Mouse (Mus musculus) brain, adult 10 weeks (tissue): Measurements from ENCODE around the gene Trim47. TPM values are rescaled to one million over a fixed set of nuclear protein-coding genes. Genes with fewer than 3 reads are reported as not detected.

Experiments used
- polyA plus RNA-seq: library from polyadenylated mRNA; stranded (reverse); fragments of 350-450 nt; fragmentation: Illumina TruSeq; extraction: RNeasy Lipid Tissue Mini Kit (QIAGEN cat#74804); gene quantifications from one replicate; pipeline ENCODE4 v1.2.3, GENCODE M21; 2015; ENCODE audit warnings: low read depth, low replicate concordance

Gene Trim47
- polyA plus RNA-seq: 4.4 TPM

DNA sequence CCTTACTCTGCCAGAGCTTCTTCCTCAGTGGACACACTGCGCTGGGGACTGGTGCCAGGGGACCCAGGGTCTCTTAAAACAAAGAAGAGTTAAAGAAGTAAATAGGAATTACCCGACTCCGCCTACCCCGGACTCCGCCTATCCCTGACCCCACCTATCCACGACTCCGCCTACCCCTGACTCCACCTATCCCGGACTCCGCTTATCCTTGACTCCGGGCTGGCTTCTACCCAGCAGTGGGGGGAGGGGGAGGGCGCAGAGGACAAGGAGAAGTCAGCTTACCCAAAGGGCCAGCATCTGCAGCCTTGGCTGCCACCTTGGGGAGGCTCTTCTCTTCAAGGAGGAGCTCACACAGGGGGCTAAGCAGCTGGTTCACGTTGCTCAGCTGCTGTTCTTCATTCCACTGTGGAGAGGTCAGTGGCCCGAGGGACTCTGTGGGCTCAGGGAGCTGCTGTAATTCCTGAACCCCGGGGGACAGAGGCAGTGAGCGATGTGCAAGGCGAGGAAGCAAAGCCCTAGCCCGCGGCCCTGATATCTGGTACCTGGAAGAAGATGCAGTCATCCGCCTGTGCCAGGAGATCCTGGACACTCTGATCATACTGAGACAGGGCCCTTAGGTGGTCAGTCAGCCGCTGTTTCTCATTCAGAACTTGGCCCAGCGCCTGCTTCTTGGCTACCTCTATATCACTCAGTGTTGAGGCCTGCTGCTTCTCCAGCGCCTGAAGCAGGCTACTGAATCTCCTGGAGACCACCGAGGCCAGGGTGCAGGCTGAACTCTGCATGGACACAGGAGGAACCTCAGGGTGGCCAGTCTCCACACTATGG, at the start of gene Trim47:
Gene Trim47 (minus strand): TSS at position 55 of the 825 bp plus-strand sequence.

DNA sequence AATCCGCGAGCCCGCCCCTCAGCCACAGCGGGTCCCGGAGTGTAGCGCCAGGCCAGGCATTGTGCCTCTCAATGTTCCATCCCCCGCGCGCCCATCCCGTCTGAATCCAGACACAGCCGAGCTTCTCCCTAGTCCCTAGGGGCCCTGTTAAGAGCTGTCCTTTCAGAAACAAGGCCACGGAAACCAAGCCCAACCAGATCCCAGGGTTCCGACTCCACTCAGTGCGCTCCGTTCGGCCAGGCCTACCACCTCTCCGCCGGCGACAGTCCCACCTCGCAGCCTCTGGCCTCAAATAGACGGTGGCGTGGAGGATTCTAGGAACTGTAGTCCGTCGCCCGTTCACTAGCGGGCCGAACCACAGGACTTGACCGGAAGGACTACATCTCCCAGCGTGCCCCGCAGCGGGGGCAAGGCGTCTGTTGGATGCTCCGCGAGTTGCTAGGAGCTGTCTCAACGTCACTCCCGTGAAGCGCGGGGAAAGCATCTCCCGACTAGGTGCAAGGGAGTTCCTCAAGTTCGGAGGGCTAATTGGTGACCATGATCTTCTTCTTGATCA, 41.0 kb upstream of the Trim47 start, which contains the start of gene Fbf1:
Gene Fbf1 (minus strand): TSS at position 283 of the 556 bp plus-strand sequence.

DNA sequence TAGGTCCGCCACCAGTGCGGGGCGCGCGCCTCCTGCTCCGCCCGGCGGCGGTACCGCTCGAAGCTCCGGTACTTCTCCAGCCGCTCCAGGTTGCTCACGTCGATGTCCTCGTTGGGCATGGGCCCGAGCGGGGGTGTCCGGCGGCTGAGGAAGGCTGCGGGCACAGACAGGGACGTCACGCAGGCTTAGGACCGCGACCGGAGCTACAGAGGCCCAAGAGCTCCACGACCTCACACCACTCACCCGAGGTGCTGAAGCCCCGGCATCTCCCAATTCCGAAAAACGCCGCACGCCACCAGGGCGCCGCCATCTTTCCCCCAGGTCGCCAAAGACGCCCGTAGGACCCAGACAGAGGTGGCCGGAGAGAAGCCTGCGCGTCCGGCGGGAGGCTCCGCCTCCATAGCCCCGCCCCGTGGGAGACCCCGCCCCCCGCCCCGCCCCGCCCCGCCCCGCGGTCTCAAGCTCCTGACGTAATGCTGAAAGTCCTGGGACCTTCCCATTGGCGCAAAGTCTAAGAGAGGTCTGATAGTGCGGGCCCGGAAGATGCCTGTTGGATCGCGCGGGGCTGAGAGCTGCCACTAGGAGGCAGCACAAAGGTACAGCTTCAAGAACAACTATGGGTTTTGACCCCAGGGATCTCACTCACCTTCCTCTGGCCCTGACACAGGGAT, 11.6 kb upstream of the Trim47 start, which contains the start of gene Mrpl38:
Gene Mrpl38 (minus strand): TSS at position 401 of the 671 bp plus-strand sequence.

DNA sequence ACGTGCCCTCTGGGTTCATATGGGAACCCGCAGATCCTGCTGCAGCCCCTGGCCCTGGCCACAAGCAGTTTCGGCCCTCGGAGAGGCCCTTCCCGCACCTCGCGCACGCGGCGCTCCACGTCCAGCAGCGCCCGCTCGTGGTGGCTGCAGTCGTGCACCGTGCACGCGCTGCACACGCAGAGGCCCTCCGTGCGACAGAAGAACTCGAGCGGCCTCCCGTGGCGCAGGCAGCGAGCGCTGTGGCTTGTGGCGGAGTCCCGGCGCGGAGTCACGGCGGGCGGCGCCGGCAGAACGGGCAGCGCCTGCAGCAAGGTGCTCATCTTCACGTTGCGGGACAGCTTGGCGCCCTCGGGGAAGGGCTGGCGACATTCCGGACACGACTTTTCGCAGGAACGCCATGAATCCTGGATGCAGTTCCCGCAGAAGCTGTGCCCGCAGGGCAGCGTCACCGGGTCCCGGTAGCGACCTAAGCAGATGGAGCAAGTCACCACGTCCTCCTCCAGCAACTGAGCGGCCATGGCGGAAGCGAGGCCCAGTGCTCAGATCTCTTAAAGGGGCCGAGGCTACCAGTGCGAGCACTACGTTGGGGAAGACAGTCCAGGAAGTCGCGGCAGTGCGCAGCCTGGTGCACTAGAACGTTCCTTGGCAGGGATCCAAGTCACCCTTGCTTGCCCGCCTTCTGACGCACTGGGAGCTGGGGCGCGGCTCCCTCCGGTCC, 3.6 kb upstream of the Trim47 start, which contains the start of gene Trim65:
Gene Trim65 (minus strand): TSS at position 641 of the 718 bp plus-strand sequence.

DNA sequence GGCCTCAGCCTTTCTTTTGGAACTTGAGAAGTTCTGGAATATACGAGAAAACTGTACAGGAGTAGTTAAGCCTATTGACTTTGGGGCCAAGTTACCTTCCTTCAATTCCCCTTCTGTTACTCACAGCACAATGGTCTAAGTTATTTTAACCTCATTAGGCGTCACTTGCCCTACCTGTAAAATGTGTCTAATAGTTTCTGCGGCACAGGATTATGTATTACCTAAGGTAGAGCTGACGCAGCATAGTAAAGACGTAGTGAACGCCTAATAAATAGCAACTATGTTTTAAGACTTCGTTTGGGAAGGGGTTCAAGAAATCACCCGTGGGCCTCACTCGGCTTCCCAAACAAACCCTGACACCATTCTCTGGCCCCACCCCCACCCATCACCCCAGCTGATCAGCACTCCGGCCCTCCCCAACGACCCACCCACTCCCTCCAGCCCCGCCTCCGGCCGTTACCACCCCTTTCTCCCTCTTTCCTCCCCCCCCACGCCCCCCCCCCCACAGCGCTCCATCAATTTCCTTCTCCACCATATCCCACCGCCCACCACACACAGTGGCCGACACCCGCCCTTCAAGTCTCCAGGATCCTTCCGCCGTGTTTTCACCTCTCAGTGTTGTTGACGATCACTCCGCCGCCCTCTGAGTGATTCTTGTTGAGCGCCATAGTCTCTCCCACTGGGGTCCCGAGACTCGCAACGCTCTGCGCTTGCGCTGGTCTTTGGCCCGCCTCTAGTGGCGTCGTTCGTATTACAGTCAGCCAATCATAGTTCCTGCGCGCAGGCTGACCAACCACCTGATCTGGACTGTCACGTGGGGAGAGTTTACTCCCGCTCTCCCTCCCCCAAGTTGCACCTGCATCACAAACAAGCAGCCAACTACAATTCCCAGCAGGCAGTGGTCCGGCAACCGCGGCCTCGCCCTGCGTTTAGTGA, 40.5 kb downstream of the Trim47 start, which contains the start of gene Wbp2:
Gene Wbp2 (minus strand): TSS at position 738 of the 936 bp plus-strand sequence.

DNA sequence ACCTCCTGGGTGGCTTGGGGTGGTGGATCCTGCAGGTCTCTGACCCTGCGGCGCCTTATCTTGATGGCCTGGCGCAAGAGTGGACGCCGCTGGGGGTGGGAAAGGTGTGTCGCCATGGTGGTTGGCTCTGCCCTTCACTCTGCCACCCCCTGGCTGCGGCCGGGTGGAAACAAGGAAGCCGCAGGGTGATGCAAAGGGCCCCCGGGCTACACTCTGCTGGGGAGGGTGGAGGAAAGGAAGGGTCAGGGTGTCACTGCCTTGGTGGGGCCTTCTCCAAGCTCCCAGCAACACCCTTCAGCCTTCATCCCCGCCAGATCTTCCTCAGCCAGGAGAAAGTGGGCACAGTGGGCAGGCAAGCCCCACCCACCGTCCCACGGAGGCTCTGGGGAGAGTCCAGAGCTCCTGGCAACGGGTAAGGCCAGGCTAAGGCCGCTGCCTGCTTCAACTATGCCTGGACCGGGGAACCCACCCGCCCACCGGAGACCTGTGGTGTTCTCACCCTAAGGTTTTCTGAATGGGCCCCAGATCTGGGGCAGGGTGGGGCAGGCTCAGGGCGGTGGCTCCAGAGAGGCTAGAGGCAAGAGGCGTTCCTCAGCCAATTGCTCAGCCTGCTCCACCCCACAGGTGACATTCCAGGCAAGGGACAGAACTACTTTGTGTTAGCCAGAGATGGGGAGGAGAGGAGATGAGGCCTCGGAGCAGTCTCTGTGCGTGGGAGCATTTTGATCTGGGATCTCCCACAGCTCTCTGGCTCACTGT, 49.4 kb downstream of the Trim47 start, which contains the start of gene Unc13d:
Gene Unc13d (minus strand): TSS at position 516 of the 759 bp plus-strand sequence.

Other genes with a start within 250 kb of the Trim47 start
- gene Smim5, start 227.2 kb downstream of the Trim47 start, polyA plus RNA-seq: 0.70 TPM
- gene Smim6, start 215.2 kb downstream of the Trim47 start, polyA plus RNA-seq: not detected
- 55.3 TPM for gene Sap30bp, start 193.9 kb downstream of the Trim47 start, polyA plus RNA-seq
- gene Recql5, start 193.7 kb downstream of the Trim47 start, polyA plus RNA-seq: 19.8 TPM
- gene Itgb4, start 152.5 kb downstream of the Trim47 start, polyA plus RNA-seq: 8.7 TPM
- gene Galk1, start 114.5 kb downstream of the Trim47 start, polyA plus RNA-seq: 17.0 TPM
- 240 TPM for gene H3f3b, start 99.2 kb downstream of the Trim47 start, polyA plus RNA-seq
- gene Unk, start 96.9 kb downstream of the Trim47 start, polyA plus RNA-seq: 13.7 TPM
- gene Unc13d, start 49.2 kb downstream of the Trim47 start, polyA plus RNA-seq: 0.76 TPM
- 423 TPM for gene Wbp2, start 40.2 kb downstream of the Trim47 start, polyA plus RNA-seq
- gene Trim65, start 3.9 kb upstream of the Trim47 start, polyA plus RNA-seq: 3.2 TPM
- 64.8 TPM for gene Mrpl38, start 11.7 kb upstream of the Trim47 start, polyA plus RNA-seq
- 37.6 TPM for gene Fbf1, start 41.0 kb upstream of the Trim47 start, polyA plus RNA-seq
- gene Ten1, start 71.6 kb upstream of the Trim47 start, polyA plus RNA-seq: 58.6 TPM
- 119 TPM for gene Acox1, start 71.8 kb upstream of the Trim47 start, polyA plus RNA-seq
- 1.3 TPM for gene Evpl, start 110.9 kb upstream of the Trim47 start, polyA plus RNA-seq
- 58.8 TPM for gene Srp68, start 147.0 kb upstream of the Trim47 start, polyA plus RNA-seq
- not detected for gene Galr2, start 153.7 kb upstream of the Trim47 start, polyA plus RNA-seq
- gene Exoc7, start 180.0 kb upstream of the Trim47 start, polyA plus RNA-seq: 74.2 TPM
- 12.3 TPM for gene Foxj1, start 208.2 kb upstream of the Trim47 start, polyA plus RNA-seq